Mouse (Mus musculus) left cerebral cortex, postnatal 4 days (tissue): ENCODE measurements around the gene Kmt2d. TPM values are rescaled to one million over a fixed set of nuclear protein-coding genes. Genes with fewer than 3 reads are reported as not detected.

ENCODE experiments used
- total RNA-seq, 2 experiments: library from RNA; stranded (reverse); gene quantifications; 2 replicates each; pipeline ENCODE4 v1.2.3; 2021

The Kmt2d gene
- total RNA-seq, 2 experiments from 2014 or later, result 74.2 to 74.4 TPM

Other genes with a start within 250 kb of the Kmt2d start
- 100 to 1,000 TPM; 213 to 226 TPM for gene Cacnb3, start 240.4 kb downstream of the Kmt2d start, total RNA-seq
- gene Ddx23, start 208.3 kb downstream of the Kmt2d start, total RNA-seq, result 10 to 100 TPM; 62.5 to 68.6 TPM
- gene Rnd1, start 193.7 kb downstream of the Kmt2d start, total RNA-seq, result 10 to 100 TPM; 46.5 to 49.7 TPM
- gene Ccdc65, start 163.0 kb downstream of the Kmt2d start, total RNA-seq, result 10 to 100 TPM in 1 of 2 experiments, 1 to 10 TPM in 1; 9.9 to 10.3 TPM
- gene Fkbp11, start 143.0 kb downstream of the Kmt2d start, total RNA-seq, result 1 to 10 TPM; 2.7 to 3.5 TPM
- gene Arf3, start 108.0 kb downstream of the Kmt2d start, total RNA-seq, result 100 to 1,000 TPM; 318 to 348 TPM
- under 1 TPM; 0.36 to 0.40 TPM for gene Wnt10b, start 93.1 kb downstream of the Kmt2d start, total RNA-seq
- gene Wnt1, start 81.3 kb downstream of the Kmt2d start, total RNA-seq, result not detected
- gene Ddn, start 61.7 kb downstream of the Kmt2d start, total RNA-seq, result 100 to 1,000 TPM; 113 to 118 TPM
- gene Prkag1, start 39.7 kb downstream of the Kmt2d start, total RNA-seq, result 10 to 100 TPM; 35.0 to 38.1 TPM
- 10 to 100 TPM; 18.3 to 18.4 TPM for gene Rhebl1, start 23.3 kb upstream of the Kmt2d start, total RNA-seq
- gene Dhh, start 27.3 kb upstream of the Kmt2d start, total RNA-seq, result under 1 TPM; 0.28 to 0.36 TPM
- gene Lmbr1l, start 47.0 kb upstream of the Kmt2d start, total RNA-seq, result 10 to 100 TPM; 31.4 to 42.2 TPM
- 1,000 to 10,000 TPM; 1,107 to 1,135 TPM for gene Tuba1b, start 63.4 kb upstream of the Kmt2d start, total RNA-seq
- not detected for gene Gm49450, start 82.3 kb upstream of the Kmt2d start, total RNA-seq
- 1,000 to 10,000 TPM; 8,276 to 8,744 TPM for gene Tuba1a, start 82.5 kb upstream of the Kmt2d start, total RNA-seq
- 100 to 1,000 TPM; 548 to 589 TPM for gene Tuba1c, start 158.7 kb upstream of the Kmt2d start, total RNA-seq
- 1 to 10 TPM; 4.0 to 5.2 TPM for gene Prph, start 184.0 kb upstream of the Kmt2d start, total RNA-seq
- 1 to 10 TPM; 4.7 to 5.8 TPM for gene Troap, start 203.4 kb upstream of the Kmt2d start, total RNA-seq
- gene C1ql4, start 216.6 kb upstream of the Kmt2d start, total RNA-seq, result not detected
- gene Dnajc22, start 222.0 kb upstream of the Kmt2d start, total RNA-seq, result under 1 TPM in 1 of 2 experiments, not detected in 1; 0.30 TPM